Mouse (Mus musculus): ENCODE data around the gene Disc1. TPM values are rescaled to one million over a fixed set of nuclear protein-coding genes. Genes with fewer than 3 reads are reported as not detected.
A peak's percentile ranks its signal among the peaks of the same experiment; 100 is the strongest.

The Disc1 gene
- total RNA-seq, 2 experiments from 2014 or later, result 3.9 to 4.4 TPM

DNA sequence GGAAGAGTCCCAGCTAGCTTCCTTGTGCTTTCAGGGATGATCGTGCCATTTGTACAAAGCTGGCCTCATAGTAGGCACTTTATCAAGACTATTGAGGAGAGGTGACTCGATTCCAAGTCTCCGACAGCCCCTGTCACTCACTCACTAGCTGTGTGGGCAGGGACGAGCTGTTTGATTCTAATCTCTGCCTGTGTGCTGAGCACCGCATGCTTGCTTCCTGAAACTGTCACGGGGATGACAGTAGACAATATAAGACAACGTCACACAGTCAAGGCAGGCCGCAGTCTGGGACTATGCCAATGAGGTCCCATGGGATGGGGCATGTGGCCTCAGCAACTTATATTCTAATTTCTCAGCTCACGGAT lies 13.6 kb downstream of the Disc1 start:
- peak; percentile 73 for DNase-seq

DNA sequence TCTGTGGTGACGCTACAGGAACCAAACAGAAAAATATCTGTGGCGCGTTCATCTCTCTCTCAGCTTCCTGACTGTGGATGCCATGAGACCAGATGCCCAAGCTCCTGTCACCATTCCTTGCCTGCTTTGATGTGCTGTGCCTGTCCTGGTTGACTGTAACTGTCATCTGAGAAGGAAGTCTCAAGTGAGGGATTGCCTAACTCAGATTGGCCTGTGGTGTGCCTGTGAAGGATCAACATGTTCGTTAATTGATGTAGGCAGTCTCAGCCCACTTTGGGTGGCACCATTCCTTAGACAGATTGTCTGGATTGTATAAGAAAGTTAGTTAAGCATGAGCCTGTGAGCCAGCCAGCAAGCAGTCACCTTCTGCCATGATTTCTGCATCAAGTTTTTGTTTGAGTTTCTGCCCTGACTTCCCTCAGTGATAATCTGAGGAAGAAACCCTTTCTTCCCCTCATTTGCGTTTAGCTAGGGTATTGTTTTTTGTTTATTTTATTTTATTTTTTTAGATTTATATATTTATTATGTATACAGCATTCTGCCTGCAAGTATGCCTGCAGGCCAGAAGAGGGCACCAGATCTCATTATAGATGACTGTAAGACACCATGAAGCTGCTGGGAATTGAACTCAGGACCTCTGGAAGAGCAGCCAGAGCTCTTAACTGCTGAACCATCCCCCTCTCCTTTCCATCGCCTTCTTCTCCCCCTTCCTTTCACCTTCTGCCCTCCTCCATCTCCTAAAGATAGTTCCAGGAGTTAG lies 14.3 kb downstream of the Disc1 start:
- no peak for DNase-seq

DNA sequence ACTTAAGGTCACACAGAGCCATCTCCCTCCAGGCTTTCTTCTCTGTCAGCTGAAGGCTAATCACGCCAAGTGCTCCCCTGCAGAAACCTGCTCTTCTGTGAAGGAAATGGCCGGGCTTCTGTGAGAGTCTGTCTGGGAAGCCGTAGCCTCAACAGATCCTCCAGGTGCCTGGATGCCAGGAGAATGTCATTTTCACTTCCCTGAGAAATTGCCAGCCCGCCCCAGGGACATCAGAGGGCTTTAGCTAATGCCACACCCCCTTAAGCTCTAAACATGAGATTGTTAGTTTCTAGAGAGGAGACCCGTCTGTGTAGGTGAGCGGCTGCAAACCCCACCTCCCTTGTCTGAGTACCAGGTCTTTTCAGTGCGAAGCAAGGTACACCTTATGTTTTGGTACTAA lies 15.3 kb downstream of the Disc1 start:
- no peak for DNase-seq

DNA sequence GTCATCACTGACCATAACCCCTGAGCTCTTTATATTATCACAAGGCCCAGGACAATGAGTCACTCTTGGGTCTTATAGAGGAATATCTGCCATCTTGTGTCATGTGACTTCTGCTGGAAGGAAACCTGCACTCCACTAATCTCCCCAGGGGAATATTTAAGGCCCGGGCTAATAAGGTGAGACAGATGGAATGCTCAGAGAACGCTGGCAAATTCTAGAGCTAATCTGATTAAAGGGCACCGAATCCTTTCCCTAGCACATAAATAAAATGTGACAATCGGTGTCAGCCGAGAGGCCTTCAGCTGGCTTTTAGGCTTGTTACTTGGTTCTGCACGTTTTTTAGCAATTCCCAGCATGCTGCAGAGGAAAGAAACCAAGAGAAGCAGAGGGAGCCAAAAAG lies 15.7 kb downstream of the Disc1 start:
- no peak for DNase-seq

DNA sequence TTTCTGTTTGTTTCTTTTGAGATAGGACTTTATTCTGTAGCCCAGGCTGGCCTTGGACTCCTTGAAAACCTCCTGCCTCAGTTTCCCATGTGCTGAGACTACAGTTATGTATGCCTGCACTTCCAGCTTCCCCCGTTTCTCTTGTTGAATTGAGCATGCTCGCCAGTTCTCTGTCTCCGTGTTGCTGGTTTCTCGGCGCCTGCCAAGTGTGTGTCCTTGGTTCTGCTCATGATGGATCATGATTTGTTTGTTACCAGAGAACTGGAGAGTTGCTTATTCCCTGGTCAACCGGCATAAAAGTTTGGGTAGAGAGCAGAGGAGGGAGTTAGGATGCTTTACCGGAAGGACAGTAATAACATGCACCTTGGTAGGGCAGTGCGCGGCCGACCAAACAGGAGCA lies 20.1 kb downstream of the Disc1 start:
- no peak for DNase-seq

DNA sequence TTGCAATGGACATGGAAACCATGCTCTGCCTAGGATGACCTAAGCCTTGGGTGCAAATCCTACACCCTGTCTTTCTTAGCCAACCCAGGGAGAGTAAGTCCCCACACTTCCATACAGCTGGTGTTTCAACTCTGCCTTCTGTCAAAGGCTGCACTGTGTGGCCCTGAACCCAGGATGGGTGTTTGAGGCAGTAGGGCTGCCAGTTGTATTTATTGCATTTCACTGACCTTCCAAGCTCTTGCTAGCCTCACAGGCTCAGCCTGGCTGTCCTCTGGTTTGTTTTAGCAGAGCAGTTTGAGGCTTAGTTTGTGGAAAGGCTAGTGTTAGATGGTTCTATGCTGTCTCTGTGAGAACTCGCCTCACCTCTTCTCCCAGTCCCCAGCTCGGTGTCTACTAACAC lies 20.6 kb downstream of the Disc1 start:
- DNase-seq, result no peak

DNA sequence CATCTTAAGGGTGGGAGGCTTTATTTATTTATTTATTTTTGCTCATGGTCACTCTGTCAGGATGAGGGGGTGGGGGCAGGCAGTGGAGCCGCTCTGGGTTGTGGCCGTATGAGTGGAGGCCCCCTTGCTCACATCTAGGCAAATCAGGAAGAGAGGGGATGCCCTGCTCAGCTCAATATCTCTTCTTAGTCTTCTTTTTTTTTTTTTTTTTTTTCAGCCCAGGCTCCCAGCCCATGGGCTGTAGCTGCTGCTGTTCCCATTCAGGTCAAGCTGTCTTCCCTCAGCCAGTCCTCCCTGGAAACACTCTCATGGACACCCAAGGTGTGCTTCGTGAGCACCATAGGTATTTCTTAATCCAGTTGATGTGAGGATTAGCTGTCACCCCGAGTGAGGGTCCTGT lies 21.4 kb downstream of the Disc1 start:
- DNase-seq, result no peak

DNA sequence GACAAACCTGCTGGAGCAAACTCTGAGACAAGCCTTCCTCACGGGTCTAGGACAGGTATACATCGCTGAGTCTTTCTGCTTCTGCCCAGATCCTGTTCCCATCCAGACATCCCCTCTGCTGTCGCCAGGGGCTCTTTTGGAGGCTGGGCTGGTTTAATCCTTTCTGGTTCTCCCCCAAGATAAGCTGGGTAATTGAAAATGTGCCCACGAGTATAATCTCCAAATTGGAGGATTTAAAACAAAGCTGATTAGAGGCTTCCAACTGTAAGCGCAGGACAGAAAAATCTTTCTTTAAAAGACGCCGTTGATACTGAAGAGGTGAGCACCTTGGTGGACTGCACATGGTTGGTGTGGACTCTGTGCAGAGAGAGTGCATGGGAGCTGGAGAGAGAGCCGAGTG lies 23.3 kb downstream of the Disc1 start:
- no peak for DNase-seq

DNA sequence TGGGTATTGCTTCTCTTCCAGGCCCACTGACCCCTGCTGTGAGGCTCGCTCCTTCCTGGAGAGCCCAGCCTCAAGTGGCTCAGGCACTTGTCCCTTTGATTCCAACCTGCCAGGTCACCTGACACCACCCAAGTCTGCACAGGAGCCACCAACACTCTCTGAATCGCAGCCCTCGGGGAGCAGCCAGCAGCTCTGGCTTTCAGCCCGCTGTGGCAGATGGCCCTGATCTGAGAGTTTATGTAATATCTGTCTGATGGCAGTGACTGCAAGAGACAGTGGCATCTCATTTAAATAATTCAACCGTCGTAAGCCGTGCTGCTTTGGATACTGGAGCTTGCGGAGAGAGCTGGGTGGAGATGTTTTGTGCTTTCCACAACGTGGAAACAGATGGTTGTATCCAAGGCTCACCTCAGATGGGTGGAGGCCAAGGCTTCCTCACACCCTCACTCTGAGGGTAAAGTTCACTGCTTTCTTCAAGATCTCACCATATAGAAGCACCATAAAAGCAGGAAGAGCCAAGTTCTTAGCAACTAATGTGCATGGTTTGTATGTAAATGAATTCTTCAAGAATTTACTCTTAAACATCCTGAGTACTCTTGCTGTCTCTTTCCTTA lies 24.9 kb downstream of the Disc1 start:
- peak; percentile 43 for DNase-seq

DNA sequence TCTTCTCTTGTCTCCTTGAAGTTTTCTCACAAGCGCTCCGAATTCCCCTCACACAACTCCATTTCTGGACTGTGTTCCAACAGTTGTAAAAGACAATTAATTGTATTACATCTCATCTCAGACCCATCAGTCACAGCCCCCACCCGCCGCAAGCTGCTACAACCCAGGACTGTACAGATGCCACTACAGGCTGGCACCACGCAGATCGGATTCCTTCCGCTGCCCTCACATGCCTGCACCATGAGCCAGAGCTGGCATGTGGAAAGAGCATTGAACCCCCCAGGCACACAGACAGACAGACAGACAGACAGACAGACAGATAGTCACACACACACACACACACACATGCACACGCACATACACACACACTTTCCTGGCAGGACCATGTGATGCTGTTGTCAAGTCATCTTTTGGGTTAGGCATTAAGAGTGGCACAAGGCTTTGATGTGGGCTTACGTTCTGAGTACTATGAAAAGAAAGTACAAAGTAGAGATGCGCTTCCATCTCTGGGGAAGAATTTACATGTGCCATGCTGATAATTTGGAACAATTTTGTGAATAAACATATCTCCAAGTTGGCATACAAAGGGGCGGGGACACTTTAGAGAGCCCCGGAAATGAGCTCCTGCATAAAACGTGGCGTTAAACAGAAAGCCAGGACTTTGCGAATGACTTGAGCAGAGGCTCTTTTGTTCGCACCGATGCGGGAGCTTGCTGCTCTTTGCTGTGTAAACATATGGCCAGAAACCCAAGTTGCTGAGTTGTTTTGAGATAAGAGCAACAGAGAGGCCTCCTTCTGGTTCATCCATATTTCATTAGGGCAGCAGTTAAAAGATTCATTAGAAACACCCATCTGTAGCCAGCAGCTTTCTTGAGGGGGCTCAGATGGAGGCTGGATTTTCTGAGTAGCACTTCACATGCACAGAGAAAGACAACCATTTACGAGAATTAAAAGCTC lies 26.7 kb downstream of the Disc1 start:
- DNase-seq, result no peak

DNA sequence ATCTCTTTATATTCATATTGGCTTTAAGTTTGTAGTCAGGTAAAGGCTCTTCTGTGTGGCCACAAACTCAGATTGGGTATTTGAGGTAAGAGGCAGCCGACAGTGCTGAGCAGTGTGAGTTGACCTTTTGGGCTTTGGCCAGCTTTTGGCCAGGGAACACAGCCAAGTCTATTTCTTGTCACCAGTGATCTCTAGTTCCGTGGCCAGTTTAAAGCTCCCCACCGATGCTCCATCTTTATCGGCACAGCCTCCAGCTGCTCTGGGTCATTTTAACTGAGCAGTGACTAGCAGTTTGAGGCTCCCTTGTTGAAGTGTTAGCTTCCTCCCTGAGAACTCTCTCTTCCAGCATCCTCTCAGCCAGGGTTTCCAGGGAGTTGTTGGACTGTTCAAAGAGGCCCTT lies 29.8 kb downstream of the Disc1 start:
- peak; percentile 75 for DNase-seq

DNA sequence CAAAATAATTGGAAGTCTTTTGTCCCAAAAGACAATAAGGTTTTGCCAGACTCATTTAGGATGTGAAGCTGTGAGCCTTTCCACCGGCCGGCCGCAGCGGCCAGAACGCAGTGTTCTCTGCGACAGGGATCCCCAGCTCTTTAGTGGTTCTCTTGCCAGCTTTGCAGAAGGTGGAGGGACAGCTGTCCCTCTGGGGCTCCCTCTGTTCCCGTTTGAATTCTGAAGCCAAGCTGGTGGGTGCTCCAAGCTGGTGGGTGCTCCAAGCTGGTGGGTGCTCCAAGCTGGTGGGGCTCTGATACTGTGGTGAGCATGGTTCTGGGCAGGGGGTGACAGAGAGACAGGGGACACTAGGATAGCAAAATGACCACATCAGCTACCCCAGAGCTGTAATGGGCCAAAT lies 30.5 kb downstream of the Disc1 start:
- no peak for DNase-seq

DNA sequence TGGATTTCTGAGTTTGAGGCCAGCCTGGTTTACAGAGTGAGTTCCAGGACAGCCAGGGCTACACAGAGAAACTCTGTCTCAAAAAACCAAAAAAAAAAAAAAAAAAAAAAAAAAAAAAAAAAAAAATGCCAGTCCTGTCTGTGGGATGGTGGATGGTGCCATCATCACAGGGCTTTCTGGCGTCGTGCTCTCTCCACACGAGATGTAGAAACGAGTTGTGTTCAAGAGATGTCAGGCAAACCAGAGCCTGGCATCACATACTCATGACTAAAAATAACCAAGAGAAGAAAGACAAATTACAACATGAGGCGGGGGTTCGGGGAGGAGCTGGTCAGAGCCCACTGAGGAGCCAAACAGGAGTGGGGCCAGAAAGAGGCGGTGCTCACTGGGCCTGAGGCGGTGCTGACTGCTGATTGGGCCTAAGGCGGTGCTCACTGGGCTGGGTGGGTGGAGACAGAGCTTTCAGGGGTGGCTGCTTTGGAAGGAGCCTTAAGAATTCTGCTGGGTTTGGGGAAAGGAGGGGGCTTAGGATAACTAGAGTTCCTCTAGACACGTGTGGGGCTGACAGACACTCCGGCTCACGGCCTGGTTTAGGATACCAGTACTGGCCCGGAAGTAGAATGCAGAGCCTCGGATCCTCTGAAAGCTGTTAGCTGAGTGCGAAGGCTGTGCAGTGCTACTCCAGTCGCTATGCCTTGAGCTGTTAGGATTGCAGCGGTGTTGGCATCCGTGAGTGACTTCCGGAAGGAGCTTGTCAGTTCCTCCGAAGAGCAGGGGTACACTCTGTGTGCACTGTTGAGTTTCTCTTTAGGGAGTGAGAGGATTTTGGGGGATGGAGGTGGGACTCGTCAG lies 37.1 kb downstream of the Disc1 start:
- DNase-seq, result peak; percentile 75

DNA sequence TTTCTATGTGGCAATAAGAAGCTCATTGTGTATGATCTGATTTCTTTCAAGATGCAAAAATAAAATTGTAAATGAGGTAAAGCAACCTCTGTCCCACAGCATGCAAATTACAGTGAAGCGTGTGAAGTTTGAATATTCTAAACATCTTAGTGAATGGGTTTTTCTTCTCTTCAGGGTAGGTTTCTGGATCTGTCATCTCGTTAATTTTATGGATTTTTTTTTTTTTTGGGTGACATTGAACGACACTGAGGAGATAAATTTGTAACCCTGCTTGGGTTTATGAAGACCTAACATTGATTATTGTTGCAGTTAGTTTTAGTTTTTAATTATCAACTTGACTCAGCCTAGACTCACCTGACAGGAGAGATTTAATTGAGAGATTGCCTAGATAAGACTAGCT lies 43.1 kb downstream of the Disc1 start:
- no peak for DNase-seq

DNA sequence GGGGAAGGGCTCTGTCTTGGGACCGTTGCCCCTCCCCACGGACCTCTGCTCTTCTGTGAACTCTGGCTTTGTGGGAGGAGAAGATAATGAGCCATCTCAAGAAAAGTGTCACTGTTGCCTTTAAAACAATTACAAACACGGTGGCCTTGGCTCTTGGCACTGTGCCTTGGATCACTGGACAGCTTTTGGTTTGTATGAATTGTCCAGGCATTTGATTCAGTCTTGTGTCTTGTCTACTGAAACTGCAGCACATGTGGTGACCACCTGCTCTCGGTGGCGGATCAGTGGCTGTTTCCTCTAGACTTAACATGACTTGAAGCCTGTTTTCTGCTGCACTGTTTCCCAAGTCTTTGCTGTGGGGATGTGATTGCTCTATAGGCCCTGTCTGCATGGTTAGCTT lies 44.1 kb downstream of the Disc1 start:
- DNase-seq, result peak; percentile 70

DNA sequence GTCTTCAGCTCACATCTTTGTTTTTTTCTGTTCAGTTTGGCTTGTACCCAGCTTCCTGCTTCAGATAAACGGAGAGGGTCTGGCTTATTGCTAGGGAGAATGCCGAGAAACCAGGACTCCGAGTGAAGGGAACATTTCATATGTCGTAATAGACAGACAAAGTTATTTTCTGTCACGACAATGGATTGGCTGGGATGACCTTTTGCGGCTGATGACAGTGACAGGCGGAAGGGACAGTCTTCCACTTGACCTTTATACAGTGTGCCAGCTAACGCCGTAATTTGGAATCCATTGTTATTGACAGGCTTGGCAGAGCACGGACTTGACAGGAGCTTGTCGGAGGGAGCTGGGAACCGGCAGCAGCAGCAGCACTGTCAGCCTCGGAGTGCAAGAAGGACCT lies 48.3 kb downstream of the Disc1 start:
- peak; percentile 40 for DNase-seq

DNA sequence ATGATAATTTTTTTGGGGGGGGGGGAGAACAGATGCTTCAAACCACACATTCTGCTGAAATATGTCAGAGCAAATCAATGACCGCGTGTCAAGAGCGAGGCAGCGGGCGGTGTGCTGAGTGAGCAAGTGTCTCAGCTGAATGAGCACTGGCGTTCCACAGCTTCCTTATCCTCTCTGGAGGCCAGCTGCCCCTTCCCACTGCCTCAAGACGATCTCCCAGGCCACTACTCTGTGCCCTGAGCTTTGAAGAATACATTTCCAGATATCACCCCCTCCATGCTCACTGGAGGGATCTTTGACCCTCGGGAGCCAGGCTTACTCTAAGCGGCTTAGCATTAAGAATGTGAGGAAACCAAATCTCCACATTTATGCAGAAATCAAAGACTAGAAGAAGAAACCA lies 59.2 kb downstream of the Disc1 start:
- DNase-seq, result no peak

DNA sequence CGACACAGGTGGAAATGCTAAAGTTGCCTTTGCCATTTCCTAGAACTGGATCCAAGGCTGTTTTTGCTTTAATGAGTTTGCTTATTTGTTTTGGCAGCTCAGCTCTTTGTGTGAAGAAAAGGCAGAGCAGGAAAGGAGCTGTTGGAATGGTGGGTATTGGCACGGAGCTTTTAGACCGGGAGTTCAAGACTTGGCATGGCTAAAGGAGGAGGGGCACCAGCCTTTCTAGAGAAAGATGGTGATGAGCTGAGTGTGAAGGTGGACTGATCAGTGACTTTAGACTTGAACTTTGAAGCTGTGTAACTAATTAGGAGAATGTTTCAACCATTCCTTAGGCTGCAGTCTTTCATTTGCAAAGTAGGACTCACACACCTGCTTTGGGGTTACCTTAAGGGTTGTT lies 59.8 kb downstream of the Disc1 start:
- no peak for DNase-seq

DNA sequence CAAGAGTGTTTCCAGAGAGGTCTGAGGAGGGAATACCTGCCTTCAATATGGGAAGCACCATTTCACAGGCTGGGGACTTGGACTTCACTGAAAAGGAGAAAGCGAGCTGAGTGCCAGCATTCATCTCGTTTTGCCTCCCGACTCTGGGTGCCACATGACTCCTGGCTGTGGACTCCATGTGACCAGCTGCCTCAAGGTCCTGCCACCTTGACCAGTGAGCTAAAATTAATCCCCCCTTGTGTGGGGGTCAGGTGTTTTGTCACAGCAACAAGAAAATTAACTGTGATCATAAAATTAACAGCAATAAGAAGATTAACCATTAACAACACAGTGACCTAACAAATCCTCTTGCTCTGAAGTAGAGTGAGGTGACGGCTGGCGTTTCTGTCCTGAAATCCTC lies 61.3 kb downstream of the Disc1 start:
- no peak for DNase-seq

DNA sequence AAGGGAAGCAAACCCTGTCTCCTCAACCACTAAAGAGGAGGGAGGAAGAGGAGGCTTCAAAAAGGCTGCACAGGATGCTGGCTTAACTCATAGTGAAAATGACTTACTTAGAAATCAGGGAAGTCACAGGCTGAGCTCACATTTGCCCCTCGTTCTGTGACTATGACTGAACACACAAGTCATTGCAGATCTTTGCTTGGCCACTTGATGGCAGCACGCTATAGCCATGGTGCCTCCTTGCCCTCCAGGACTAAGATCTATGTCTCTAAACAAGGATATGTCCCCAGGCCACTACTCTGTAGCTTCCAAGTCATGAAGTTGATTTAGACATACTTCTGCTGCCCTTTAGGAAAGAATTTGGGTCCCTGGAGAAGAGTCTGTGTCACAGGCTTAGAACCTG lies 62.6 kb downstream of the Disc1 start:
- DNase-seq, result peak; percentile 72

DNA sequence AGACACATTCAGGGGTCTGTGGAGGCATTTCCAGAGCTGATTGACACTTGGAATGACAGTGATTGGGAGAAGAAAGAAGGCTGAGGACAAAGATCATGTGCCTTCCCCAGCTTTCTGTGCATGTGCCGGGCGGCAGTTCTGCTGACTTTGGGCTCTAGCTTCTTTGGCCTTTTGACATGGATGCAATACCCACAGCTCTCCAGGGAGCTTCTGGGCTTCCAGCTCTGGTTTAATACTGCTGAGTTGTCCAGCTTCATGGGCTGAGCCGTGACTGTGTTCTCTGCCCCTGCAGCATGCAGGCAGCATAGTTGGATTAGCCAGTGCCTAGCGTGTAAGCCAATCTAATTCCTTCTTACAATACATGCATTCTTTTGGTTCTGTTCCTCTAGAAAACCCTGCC lies 72.5 kb downstream of the Disc1 start:
- no peak for DNase-seq

DNA sequence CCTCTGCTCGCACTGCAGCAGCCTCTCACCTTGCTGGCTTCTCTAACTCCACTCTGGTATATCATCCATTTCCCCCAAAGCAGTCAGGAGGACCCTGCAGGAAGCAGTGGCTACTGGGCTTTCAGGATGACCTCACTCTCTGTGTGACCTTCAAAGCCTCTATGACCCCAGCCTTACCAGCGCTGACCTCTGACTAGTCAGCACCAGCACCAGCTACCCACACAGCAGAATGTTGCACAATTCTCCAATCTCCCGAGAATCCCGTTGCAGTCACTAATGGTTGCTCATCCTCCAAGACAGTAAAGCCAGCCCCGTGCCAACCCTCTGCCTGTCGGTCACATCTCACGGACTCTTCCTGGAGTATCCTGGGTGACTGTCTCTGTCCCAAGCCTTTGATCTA lies 73.6 kb downstream of the Disc1 start:
- DNase-seq, result no peak

DNA sequence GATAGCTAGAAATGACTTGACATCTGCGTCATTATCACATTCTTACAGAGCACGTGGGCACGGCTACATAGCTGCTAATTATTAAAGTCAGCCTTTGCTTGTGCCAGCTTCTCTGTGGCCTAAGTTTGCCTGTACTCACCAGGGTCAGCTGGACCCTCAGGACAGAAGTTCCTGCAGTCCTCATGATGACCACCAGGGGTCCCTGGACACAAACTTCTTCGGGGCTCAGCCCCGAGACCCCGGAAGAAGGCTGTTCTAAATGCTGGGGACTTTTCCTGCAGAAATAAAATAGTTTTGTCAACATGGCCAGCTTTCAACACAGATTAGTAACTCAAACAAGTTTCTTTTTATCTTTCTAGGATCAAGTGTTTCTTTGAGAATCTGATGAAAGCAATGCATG lies 74.3 kb downstream of the Disc1 start:
- peak; percentile 70 for DNase-seq
